Mouse (Mus musculus) lung, adult 2 months (tissue): ENCODE results near the gene Pilrb2. TPM values are rescaled to one million over a fixed set of nuclear protein-coding genes. Genes with fewer than 3 reads are reported as not detected.
"Not testable (repeated sequence)": the region's sequence is repeated elsewhere in the genome, so short reads cannot be mapped to it uniquely, and the experiment has no call there.

Source experiments
- DNase-seq: peaks from one replicate; pipeline ENCODE4 v3.0.0; 2022
- H3K4me1 ChIP-seq: fragments of 200-500 bp; 2 replicates; pipeline ENCODE4 v1.6.1; 2011; ENCODE audit warnings: low read length; ENCODE audit not compliant: control insufficient read depth, insufficient read depth
- H3K4me3 ChIP-seq: fragments of 200-500 bp; replicated peaks from 2 replicates; pipeline ENCODE3; 2011; ENCODE audit warnings: low read depth, mild to moderate bottlenecking, control low read depth, low read length; ENCODE audit errors: extremely low read depth
- CTCF ChIP-seq: fragments of 200-500 bp; IDR thresholded peaks from 2 replicates; pipeline ENCODE4 v1.5.1; 2011; ENCODE audit warnings: mild to moderate bottlenecking, low read length, control low read depth; ENCODE audit not compliant: insufficient read depth
- POLR2A ChIP-seq: fragments of 200-500 bp; IDR thresholded peaks from 2 replicates; pipeline ENCODE4 v1.6.1; 2011; ENCODE audit warnings: low read depth, mild to moderate bottlenecking, control low read depth, low read length, borderline replicate concordance; ENCODE audit errors: extremely low read depth
- WGBS: fragments of 180-500 bp; shearing (Covaris S2); methylation state at CpG from one replicate; pipeline ENCODE4 v1.1.7; 2018; 5-methylcytosine and 5-hydroxymethylcytosine counted together
- polyA plus RNA-seq: library from polyadenylated mRNA; depleted of rRNA; stranded (reverse); fragments of >200 nt; gene quantifications from 2 replicates; pipeline ENCODE4 v1.2.3, GENCODE M21; 2012

Gene Pilrb2
- polyA plus RNA-seq, 1 experiment: 12.1 TPM

GRCm38 (mm10) chr5:137877860-137878259 is 6.2 kb upstream of the Pilrb2 start:
- TF ChIP-seq POLR2A (no peak), CTCF (peak; percentile 42; the same call in 1 of the 2 replicates)
- WGBS: 48% methylated on average over 2 of the region's 2 CpGs
- DNase-seq: no peak

DNA sequence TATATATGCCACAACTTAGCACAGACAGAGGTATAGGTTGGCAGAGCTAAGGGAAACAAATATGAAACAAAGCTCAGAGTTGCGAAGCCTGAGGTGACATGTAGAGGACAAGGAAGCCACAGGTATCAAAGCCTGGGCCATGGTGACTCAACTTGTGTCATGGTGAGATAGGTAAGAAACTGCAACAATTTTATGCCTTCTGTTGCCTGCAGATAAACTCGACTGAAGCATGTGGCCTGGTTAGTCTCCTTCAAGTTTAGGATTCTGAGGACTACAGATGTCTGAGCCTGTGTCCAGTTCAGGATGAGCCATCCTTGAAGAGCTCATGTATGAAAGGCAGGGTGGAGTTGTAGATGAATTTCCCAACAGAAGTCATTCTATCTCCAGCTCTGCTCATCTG is 3.4 kb upstream of the Pilrb2 start:
- 78% methylated on average over 2 of the region's 2 CpGs for WGBS
- TF ChIP-seq CTCF: no peak
- TF ChIP-seq POLR2A: no peak
- H3K4me1 ChIP-seq: no peaks in the 10 kb centered on the region
- no peak for DNase-seq
- no peak overlapping the region for H3K4me3 ChIP-seq

More at GRCm38 (mm10) chr5:137877860-137878259, 6.2 kb upstream of the Pilrb2 start:
- Histone ChIP-seq H3K4me3 (no peak overlapping the region), H3K4me1 (no peaks in the 10 kb centered on the region)

DNA sequence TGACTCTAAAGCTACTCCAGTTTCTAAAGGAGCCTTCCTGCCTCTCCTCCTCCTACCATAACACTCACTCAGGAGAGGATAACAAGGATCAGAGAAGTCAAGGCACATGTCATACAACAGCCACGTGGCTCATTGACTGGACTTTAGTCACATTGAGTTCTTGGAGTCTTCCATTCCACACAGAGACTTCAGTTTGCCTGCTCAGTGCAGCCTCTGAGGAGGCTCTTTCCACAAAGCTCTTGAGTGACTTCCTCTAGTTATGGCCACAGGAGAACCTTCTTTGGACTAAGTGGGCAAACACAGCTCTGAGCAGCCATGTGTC is 727 bp upstream of the Pilrb2 start:
- H3K4me1 ChIP-seq, DNase-seq, H3K4me3 ChIP-seq: not testable (repeated sequence)
- WGBS: 55% methylated on average over 1 of the region's 1 CpGs

GRCm38 (mm10) chr5:137868600-137868999 is 3.0 kb downstream of the Pilrb2 start:
- not testable (repeated sequence) for H3K4me3 ChIP-seq, H3K4me1 ChIP-seq, DNase-seq
- WGBS: 51% methylated on average over 2 of the region's 2 CpGs

GRCm38 (mm10) chr5:137864008-137864407 is 7.6 kb downstream of the Pilrb2 start:
- DNase-seq, H3K4me3 ChIP-seq, H3K4me1 ChIP-seq: not testable (repeated sequence)
- whole genome bisulfite sequencing: 82% methylated on average over 1 of the region's 1 CpGs

DNA sequence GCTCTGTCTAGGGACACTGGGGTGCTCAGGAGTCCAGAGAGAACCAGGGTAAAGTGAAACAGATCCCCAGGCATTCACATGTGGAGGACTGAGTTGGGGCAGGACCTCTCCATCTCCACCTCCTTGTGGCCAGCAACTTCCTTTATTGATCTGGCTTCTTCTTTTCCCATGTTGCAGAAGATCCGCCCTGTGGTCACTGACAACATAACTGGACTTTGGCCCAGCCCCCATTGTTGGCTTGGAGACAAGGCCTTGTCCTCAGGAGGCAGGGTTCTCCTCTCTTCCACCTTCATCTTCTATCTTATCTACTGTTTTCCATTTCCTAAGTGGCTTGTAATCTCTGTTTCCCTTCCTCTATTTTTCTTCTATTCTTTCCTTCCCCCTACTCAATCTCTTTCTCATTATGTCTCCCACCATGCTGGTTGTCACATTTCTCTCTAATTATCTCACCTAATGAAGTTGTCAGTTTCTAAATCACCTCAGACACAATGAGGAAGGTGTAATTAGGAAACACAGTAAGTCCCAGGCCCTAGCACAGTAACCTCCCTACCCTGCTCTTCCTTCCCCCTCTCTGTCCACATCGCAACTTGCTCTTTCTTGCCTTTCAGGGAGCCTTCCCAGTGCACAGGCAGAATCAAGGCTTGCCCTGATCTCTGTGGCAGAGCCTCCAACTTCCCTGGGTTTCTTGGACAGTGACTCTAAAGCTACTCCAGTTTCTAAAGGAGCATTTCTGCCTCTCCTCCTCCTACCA is 13.5 kb downstream of the Pilrb2 start, which contains the start of gene Pilrb1:
TSS of gene Pilrb1 (minus strand) at position 147 of the 751 bp plus-strand sequence.
- 65% methylated on average over 2 of the region's 2 CpGs for WGBS
- H3K4me3 ChIP-seq, H3K4me1 ChIP-seq, DNase-seq: not testable (repeated sequence)

GRCm38 (mm10) chr5:137856870-137857269 is 14.7 kb downstream of the Pilrb2 start:
- H3K4me3 ChIP-seq, H3K4me1 ChIP-seq, DNase-seq: not testable (repeated sequence)
- WGBS: 48% methylated on average over 5 of the region's 5 CpGs

GRCm38 (mm10) chr5:137854907-137855306 is 16.7 kb downstream of the Pilrb2 start:
- not testable (repeated sequence) for DNase-seq, H3K4me3 ChIP-seq, H3K4me1 ChIP-seq
- 44% methylated on average over 3 of the region's 3 CpGs for WGBS

- H3K4me3 ChIP-seq, H3K4me1 ChIP-seq, DNase-seq: not testable (repeated sequence)
- 89% methylated on average over 1 of the region's 1 CpGs for WGBS
Observed at GRCm38 (mm10) chr5:137850313-137850712, 21.3 kb downstream of the Pilrb2 start.

DNA sequence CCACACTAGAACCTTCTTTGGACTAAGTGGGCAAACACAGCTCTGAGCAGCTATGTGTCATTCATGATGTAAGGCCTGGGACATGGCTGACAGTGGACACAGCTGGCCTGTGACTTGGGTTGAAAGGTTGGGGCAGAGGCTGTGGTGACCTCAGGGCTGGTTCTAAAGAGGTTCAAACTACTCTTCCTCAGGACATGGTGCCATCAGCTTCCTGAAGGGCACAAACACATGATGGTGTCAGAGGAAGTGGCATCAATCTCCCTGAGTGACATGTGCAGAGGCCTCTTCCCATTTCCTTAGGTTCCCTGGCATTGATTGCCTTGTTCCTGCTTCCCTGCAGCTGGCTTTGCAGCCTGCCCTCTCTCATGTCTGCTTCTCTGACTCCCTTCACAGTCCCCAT is 34.5 kb downstream of the Pilrb2 start:
- H3K4me3 ChIP-seq, H3K4me1 ChIP-seq, DNase-seq: not testable (repeated sequence)

DNA sequence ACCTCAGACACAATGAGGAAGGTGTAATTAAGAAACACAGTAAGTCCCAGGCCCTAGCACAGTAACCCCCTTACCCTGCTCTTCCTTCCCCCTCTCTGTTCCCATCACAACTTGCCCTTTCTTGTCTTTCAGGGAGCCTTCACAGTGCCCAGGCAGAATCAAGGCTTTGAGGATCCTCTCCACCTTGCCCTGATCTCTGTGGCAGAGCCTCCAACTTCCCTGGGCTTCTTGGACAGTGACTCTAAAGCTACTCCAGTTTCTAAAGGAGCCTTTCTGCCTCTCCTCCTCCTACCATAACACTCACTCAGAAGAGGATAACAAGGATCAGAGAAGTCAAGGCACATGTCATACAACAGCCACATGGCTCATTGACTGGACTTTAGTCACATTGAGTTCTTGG is 35.0 kb downstream of the Pilrb2 start:
- H3K4me1 ChIP-seq: no peaks in the 10 kb centered on the region; the same call in 1 of the 2 replicates
- no peak overlapping the region for H3K4me3 ChIP-seq
- no peak for TF ChIP-seq POLR2A
- TF ChIP-seq CTCF: no peak
- no peak for DNase-seq

- not testable (repeated sequence) for H3K4me3 ChIP-seq, H3K4me1 ChIP-seq, DNase-seq
- WGBS: 52% methylated on average over 2 of the region's 2 CpGs
Observed at GRCm38 (mm10) chr5:137835966-137836520, 35.6 kb downstream of the Pilrb2 start, which contains the start of gene Pilra. Gene Pilra (minus strand): TSS chr5:137836281.
